Mouse (Mus musculus): ENCODE data around the gene 1110057P08Rik.
"Not testable (repeated sequence)": the region's sequence is repeated elsewhere in the genome, so short reads cannot be mapped to it uniquely, and the experiment has no call there.

The 1110057P08Rik gene

GRCm38 (mm10) chr16:89174435-89174834, at the start of gene 1110057P08Rik:
Gene 1110057P08Rik (plus strand): TSS chr16:89174735.
- DNase-seq (ENCODE audit: low read depth, low spot score), result no peak

GRCm38 (mm10) chr16:89140551-89140950, 34.0 kb upstream of the 1110057P08Rik start, which contains the start of gene Gm6358:
Gene Gm6358 (plus strand): TSS chr16:89140851.
- DNase-seq (ENCODE audit: low read depth, low spot score), result no peak

DNA sequence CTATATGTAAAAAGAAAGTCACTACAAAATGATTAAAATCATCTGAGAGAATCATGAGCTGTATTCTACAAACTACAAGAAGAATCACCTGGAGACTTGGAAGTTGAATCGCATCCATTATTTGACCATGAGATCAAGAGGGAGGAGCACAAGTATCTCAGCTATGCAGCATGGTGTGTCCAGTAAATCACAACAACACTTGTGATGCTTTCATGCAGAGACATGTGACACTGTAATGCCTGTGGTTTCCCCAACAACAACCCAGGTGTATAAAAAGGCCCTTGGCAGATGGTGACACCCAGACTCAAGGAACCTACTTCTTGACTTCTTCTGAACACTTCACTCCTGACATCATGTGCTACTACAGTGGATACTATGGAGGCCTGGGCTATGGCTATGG, 23.7 kb upstream of the 1110057P08Rik start, which contains the start of gene Gm10061:
Gene Gm10061 (plus strand): TSS at position 301 of the 400 bp plus-strand sequence.
- DNase-seq (ENCODE audit: low read depth, low spot score), result no peak

- no peak for DNase-seq (ENCODE audit: low read depth, low spot score)
These were observed 16.9 kb upstream of the 1110057P08Rik start, which contains the start of gene Gm9789 for GRCm38 (mm10) chr16:89157652-89158051. Gene Gm9789 (plus strand): TSS chr16:89157952.

DNA sequence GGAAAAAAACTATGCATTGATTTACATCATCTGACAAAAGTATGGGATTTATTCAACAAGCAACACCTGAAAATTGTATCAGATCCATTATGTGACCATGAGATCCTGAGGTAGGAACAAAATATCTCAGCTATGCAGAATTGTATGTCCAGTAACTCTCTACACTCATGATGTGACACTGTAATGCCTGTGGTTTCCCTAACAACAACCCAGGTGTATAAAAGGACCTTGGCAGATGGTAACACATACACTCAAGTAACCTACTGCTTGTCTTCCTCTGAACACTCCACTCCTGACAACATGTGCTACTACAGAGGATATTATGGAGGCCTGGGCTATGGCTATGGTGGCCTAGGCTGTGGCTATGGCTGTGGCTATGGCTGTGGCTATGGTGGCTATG, 5.3 kb upstream of the 1110057P08Rik start, which contains the start of gene Gm7735:
Gene Gm7735 (plus strand): TSS at position 301 of the 400 bp plus-strand sequence.
- not testable (repeated sequence) for DNase-seq (ENCODE audit: low read depth, low spot score)

DNA sequence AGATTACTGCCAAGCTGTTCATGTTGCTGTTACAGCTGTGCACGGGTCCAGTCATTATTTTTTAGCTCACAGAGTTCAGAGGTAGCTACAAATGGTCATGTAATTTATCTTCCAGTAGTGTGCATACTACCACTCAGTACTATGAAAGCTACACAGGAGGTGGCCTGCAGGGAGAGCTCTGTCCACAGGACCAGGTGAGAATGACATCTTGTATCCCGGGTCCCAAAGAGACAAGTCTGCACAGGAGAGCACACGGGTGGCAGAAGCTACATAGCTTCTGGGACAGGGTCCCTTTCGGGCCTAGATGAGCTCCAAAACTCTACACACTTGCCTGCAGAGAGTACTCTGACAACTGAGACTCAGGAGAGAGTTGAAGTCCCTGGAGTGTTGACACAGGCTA, 14.1 kb downstream of the 1110057P08Rik start:
- peak; percentile 67 for DNase-seq (ENCODE audit: low read depth, low spot score)

- DNase-seq (ENCODE audit: low read depth, low spot score), result no peak
These were observed 31.0 kb downstream of the 1110057P08Rik start, which contains the start of gene Krtap20-2 for GRCm38 (mm10) chr16:89205561-89205960. Gene Krtap20-2 (plus strand): TSS chr16:89205861.

Data from ZHBTc4 (cell line).